Mouse (Mus musculus): ENCODE measurements at regions not wholly inside any gene's neighbourhood (a gene's known extent, or its start where the extent isn't known, plus 50 kb on each side); places are given as distances from the start of the nearest gene placed in this dataset.

DNA sequence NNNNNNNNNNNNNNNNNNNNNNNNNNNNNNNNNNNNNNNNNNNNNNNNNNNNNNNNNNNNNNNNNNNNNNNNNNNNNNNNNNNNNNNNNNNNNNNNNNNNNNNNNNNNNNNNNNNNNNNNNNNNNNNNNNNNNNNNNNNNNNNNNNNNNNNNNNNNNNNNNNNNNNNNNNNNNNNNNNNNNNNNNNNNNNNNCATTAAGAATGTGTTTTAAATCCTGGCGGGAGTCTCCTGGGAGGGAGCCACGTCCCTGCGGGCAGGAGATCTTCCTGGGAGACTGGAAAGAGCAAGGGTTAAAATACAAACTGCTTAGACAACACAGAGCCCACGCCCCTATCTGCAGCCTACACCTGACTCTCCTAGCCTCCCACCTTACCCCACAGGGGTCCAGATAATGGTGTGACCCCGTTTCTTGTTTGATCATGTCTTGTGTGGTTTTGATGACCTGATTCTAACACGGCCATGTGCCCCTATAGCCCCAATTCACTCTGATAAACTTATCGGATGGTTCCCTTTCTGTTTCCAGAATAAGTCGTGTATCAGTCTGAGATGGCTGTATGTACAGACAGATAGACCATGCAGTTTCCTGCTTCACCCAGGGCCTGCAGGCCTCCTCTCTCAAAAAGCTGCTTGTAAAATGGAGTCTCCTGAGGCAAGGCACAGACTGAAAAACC lies 160.8 kb downstream of the Rpl14 start:
- WGBS: 28% methylated on average over 8 of the region's 8 CpGs
- no peaks in the 10 kb centered on the region for H3K36me3 ChIP-seq (ENCODE audit: control insufficient read depth, insufficient read depth, low read length)
- ATAC-seq: 0 out of 2 replicates have a peak, but pooled peaks have one; percentile 26
- no peak overlapping the region; the same call in 1 of the 2 replicates for H3K9ac ChIP-seq (ENCODE audit: low read depth, low read length)
- H3K4me1 ChIP-seq (ENCODE audit: control insufficient read depth, insufficient read depth, low read length): peaks cover 23% of the 10 kb centered on the region
- H3K4me3 ChIP-seq (ENCODE audit: low read depth, low read length): no peak overlapping the region
- H3K27me3 ChIP-seq (ENCODE audit: control insufficient read depth, insufficient read depth, low read depth, low read length): no peaks in the 10 kb centered on the region
- H3K9me3 ChIP-seq (replicated peaks; ENCODE audit: control insufficient read depth, low read length, poor library complexity, severe bottlenecking): 0 out of 2 replicates have a peak, but pooled peaks cover 2% of the 10 kb centered on the region
- H3K4me2 ChIP-seq (ENCODE audit: low read length): no peak overlapping the region
- H3K27ac ChIP-seq (ENCODE audit: low read length): no peak overlapping the region

- peaks cover 23% of the 10 kb centered on the region for H3K4me1 ChIP-seq (ENCODE audit: control insufficient read depth, insufficient read depth, low read length)
- H3K4me3 ChIP-seq (ENCODE audit: low read depth, low read length): no peak overlapping the region
- no peak overlapping the region for H3K27ac ChIP-seq (ENCODE audit: low read length)
- no peaks in the 10 kb centered on the region for H3K36me3 ChIP-seq (ENCODE audit: control insufficient read depth, insufficient read depth, low read length)
- no peak overlapping the region; the same call in 1 of the 2 replicates for H3K9ac ChIP-seq (ENCODE audit: low read depth, low read length)
- H3K27me3 ChIP-seq (ENCODE audit: control insufficient read depth, insufficient read depth, low read depth, low read length): no peaks in the 10 kb centered on the region
- no peak overlapping the region for H3K4me2 ChIP-seq (ENCODE audit: low read length)
- H3K9me3 ChIP-seq (replicated peaks; ENCODE audit: control insufficient read depth, low read length, poor library complexity, severe bottlenecking): 0 out of 2 replicates have a peak, but pooled peaks cover 2% of the 10 kb centered on the region
- ATAC-seq: peak; percentile 15; the same call in 1 of the 2 replicates
- WGBS: 26% methylated on average over 14 of the region's 14 CpGs
These were observed 161.5 kb downstream of the Rpl14 start for GRCm38 (mm10) chr9:120732650-120733293.

DNA sequence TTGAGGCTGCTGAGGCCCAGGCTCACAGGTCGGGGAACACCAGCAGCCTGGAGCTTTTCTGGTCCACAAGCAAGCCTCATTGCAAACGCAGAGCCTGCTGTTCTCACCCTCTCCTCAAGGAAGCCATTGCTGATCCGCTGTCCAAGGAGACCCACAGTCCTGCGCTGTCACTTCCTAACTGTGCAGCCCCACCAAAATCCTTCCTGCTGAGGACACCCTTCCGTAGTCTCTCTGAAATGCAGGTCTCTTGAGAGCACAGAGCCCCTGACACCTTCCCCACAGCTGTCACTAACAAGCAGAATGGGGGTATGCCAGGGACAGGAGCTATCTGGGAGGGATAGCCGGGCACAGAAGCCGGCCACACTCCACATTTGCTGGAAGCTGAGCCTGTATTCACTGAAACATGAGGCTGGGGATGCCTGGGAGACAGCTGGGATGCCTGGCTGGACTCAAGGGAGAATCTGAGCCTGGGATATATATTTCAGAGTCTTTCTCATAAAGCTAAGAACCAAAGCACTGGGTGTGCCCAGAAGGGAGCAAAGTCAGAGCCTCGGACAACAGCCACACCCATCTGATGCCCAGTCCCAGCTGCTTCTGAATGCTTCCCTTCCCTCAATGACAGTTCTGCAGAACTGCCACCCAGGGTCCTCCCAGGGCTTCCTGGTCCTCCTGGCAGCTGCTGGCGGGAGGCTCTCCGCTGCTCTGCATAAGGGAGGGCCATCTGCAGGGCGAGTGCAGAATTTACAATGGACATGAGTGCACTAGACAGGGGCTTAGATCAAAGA lies 162.6 kb downstream of the Rpl14 start:
- no peaks in the 10 kb centered on the region for H3K36me3 ChIP-seq (ENCODE audit: control insufficient read depth, insufficient read depth, low read length)
- H3K4me3 ChIP-seq (ENCODE audit: low read depth, low read length): no peak overlapping the region
- H3K9ac ChIP-seq (ENCODE audit: low read depth, low read length): peak overlapping the region; percentile 36; the same call in 1 of the 2 replicates
- H3K27me3 ChIP-seq (ENCODE audit: control insufficient read depth, insufficient read depth, low read depth, low read length): no peaks in the 10 kb centered on the region
- H3K4me1 ChIP-seq (ENCODE audit: control insufficient read depth, insufficient read depth, low read length): peaks cover 24% of the 10 kb centered on the region
- H3K9me3 ChIP-seq (replicated peaks; ENCODE audit: control insufficient read depth, low read length, poor library complexity, severe bottlenecking): 0 out of 2 replicates have a peak, but pooled peaks cover 2% of the 10 kb centered on the region
- peak overlapping the region; percentile 15; the same call in 1 of the 2 replicates for H3K27ac ChIP-seq (ENCODE audit: low read length)
- peak; percentile 65; the same call in 1 of the 2 replicates for ATAC-seq
- no peak overlapping the region for H3K4me2 ChIP-seq (ENCODE audit: low read length)
- WGBS: 39% methylated on average over 11 of the region's 11 CpGs

DNA sequence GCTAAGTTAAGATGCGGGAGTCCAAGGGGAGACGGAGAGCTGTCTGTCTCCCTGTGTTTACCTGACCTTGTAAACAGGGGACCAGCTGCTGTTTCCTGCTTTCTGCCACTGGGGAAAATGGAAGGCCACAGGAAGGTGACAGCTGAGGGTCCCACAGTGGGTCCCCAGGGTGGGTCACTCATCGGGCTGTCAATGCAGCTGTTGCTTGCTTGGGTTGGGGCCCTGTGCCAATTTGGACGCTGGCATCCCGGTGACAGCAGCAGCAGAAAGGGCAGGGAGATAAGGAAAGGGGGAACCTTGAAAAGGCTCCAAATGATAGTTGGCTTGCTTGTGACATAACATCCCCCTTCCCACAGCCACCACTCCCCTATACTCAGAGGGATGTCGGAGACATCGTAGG lies 164.0 kb downstream of the Rpl14 start:
- no peak for ATAC-seq
- Histone ChIP-seq H3K9me3 (replicated peaks; ENCODE audit: control insufficient read depth, low read length, poor library complexity, severe bottlenecking) (no peaks in the 10 kb centered on the region), H3K4me2 (ENCODE audit: low read length) (no peak overlapping the region), H3K9ac (ENCODE audit: low read depth, low read length) (no peak overlapping the region), H3K27ac (ENCODE audit: low read length) (no peak overlapping the region), H3K36me3 (ENCODE audit: control insufficient read depth, insufficient read depth, low read length) (no peaks in the 10 kb centered on the region), H3K4me1 (ENCODE audit: control insufficient read depth, insufficient read depth, low read length) (peaks cover 31% of the 10 kb centered on the region), H3K27me3 (ENCODE audit: control insufficient read depth, insufficient read depth, low read depth, low read length) (no peaks in the 10 kb centered on the region), H3K4me3 (ENCODE audit: low read depth, low read length) (no peak overlapping the region)
- WGBS: 57% methylated on average over 7 of the region's 7 CpGs

GRCm38 (mm10) chr9:120737956-120738355 lies 166.7 kb downstream of the Rpl14 start:
- Histone ChIP-seq H3K9ac (ENCODE audit: low read depth, low read length) (no peak overlapping the region), H3K27ac (ENCODE audit: low read length) (no peak overlapping the region), H3K36me3 (ENCODE audit: control insufficient read depth, insufficient read depth, low read length) (no peaks in the 10 kb centered on the region), H3K4me2 (ENCODE audit: low read length) (no peak overlapping the region), H3K4me1 (ENCODE audit: control insufficient read depth, insufficient read depth, low read length) (peaks cover 22% of the 10 kb centered on the region), H3K27me3 (ENCODE audit: control insufficient read depth, insufficient read depth, low read depth, low read length) (no peaks in the 10 kb centered on the region), H3K4me3 (ENCODE audit: low read depth, low read length) (no peak overlapping the region), H3K9me3 (replicated peaks; ENCODE audit: control insufficient read depth, low read length, poor library complexity, severe bottlenecking) (no peaks in the 10 kb centered on the region)
- 47% methylated on average over 1 of the region's 1 CpGs for WGBS
- ATAC-seq: no peak

- Histone ChIP-seq H3K4me2 (ENCODE audit: low read length) (no peak overlapping the region), H3K36me3 (ENCODE audit: control insufficient read depth, insufficient read depth, low read length) (no peaks in the 10 kb centered on the region), H3K27ac (ENCODE audit: low read length) (peak overlapping the region; percentile 74), H3K27me3 (ENCODE audit: control insufficient read depth, insufficient read depth, low read depth, low read length) (no peaks in the 10 kb centered on the region), H3K4me3 (ENCODE audit: low read depth, low read length) (no peak overlapping the region), H3K4me1 (ENCODE audit: control insufficient read depth, insufficient read depth, low read length) (peaks cover 15% of the 10 kb centered on the region), H3K9ac (ENCODE audit: low read depth, low read length) (0 out of 2 replicates have a peak overlapping the region, but pooled peaks have one; percentile 10), H3K9me3 (replicated peaks; ENCODE audit: control insufficient read depth, low read length, poor library complexity, severe bottlenecking) (no peaks in the 10 kb centered on the region)
- ATAC-seq: peak; percentile 52
- 42% methylated on average over 14 of the region's 14 CpGs for WGBS
These were observed 168.1 kb downstream of the Rpl14 start for GRCm38 (mm10) chr9:120739199-120739952.

DNA sequence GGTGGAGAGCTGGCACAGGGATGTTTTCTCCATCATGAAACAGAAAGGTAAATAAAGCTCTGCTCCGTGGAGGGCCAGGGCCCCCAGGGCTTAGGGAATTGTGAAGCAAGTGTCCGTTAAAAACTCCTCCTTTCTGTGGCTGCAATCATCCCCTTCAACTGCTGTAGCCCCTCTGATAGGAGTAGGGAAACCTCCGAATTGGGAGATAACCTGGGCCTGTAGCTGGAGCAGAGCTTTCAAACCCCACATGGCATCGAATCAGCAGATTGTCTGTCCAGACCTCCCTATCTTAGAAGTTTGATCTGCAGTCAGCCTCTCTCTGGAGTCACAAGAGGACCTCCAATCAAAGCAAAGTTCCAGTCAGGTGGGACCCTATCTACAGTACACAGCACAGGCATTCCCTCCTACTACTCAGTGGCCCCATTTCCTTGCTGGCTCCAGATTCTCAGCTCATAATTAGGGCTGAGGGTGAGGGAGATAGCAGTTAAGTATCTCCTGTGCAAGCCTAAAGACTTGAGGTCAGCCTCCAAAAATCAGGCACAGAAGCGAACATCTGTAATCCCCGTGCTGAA lies 168.8 kb downstream of the Rpl14 start:
- H3K9me3 ChIP-seq (replicated peaks; ENCODE audit: control insufficient read depth, low read length, poor library complexity, severe bottlenecking): no peaks in the 10 kb centered on the region
- peaks cover 10% of the 10 kb centered on the region for H3K4me1 ChIP-seq (ENCODE audit: control insufficient read depth, insufficient read depth, low read length)
- peak overlapping the region; percentile 74 for H3K27ac ChIP-seq (ENCODE audit: low read length)
- no peaks in the 10 kb centered on the region for H3K36me3 ChIP-seq (ENCODE audit: control insufficient read depth, insufficient read depth, low read length)
- H3K9ac ChIP-seq (ENCODE audit: low read depth, low read length): 0 out of 2 replicates have a peak overlapping the region, but pooled peaks have one; percentile 10
- H3K4me3 ChIP-seq (ENCODE audit: low read depth, low read length): no peak overlapping the region
- no peak for ATAC-seq
- H3K4me2 ChIP-seq (ENCODE audit: low read length): no peak overlapping the region
- no peaks in the 10 kb centered on the region for H3K27me3 ChIP-seq (ENCODE audit: control insufficient read depth, insufficient read depth, low read depth, low read length)
- 37% methylated on average over 6 of the region's 6 CpGs for WGBS

- Histone ChIP-seq H3K9me3 (replicated peaks; ENCODE audit: control insufficient read depth, low read length, poor library complexity, severe bottlenecking) (no peaks in the 10 kb centered on the region), H3K4me1 (ENCODE audit: control insufficient read depth, insufficient read depth, low read length) (peaks cover 8% of the 10 kb centered on the region), H3K27ac (ENCODE audit: low read length) (no peak overlapping the region), H3K27me3 (ENCODE audit: control insufficient read depth, insufficient read depth, low read depth, low read length) (no peaks in the 10 kb centered on the region), H3K36me3 (ENCODE audit: control insufficient read depth, insufficient read depth, low read length) (no peaks in the 10 kb centered on the region), H3K4me3 (ENCODE audit: low read depth, low read length) (no peak overlapping the region), H3K4me2 (ENCODE audit: low read length) (no peak overlapping the region), H3K9ac (ENCODE audit: low read depth, low read length) (no peak overlapping the region)
- WGBS: 72% methylated on average over 2 of the region's 2 CpGs
- no peak for ATAC-seq
These were observed 170.3 kb downstream of the Rpl14 start for GRCm38 (mm10) chr9:120741521-120741920.
